Mouse (Mus musculus): ENCODE measurements around the gene Hnmt. TPM values are rescaled to one million over a fixed set of nuclear protein-coding genes. Genes with fewer than 3 reads are reported as not detected.

Hnmt gene
- polyA plus RNA-seq (2015; fragmentation: Nextera tagmentation; extraction: Ambion mirVana) = 10.1 and 13.9 TPM in 2 replicates

GRCm38 (mm10) chr2:24049344-24049990 is at the start of gene Hnmt:
Gene Hnmt (minus strand): TSS chr2:24049394.

GRCm38 (mm10) chr2:24096495-24096894 is 47.3 kb upstream of the Hnmt start, which contains the start of gene Tbpl2:
Gene Tbpl2 (minus strand): TSS chr2:24096595.

Other genes starting within 250 kb of the Hnmt start
- gene Tbpl2, start 47.2 kb upstream of the Hnmt start, polyA plus RNA-seq (2015; fragmentation: Nextera tagmentation; extraction: Ambion mirVana) = not detected in 2 replicates
- gene Il1f8, start 103.8 kb upstream of the Hnmt start, polyA plus RNA-seq (2015; fragmentation: Nextera tagmentation; extraction: Ambion mirVana) = not detected in 2 replicates
- 0.15 and 0.19 TPM in 2 replicates for gene Il1f9, start 137.1 kb upstream of the Hnmt start, polyA plus RNA-seq (2015; fragmentation: Nextera tagmentation; extraction: Ambion mirVana)
- 0.58 TPM in 1 of 2 replicates, not detected in the other for gene Il1f6, start 166.0 kb upstream of the Hnmt start, polyA plus RNA-seq (2015; fragmentation: Nextera tagmentation; extraction: Ambion mirVana)
- 0.39 TPM in 1 of 2 replicates, not detected in the other for gene Il1f5, start 227.6 kb upstream of the Hnmt start, polyA plus RNA-seq (2015; fragmentation: Nextera tagmentation; extraction: Ambion mirVana)
- gene Il1f10, start 241.8 kb upstream of the Hnmt start, polyA plus RNA-seq (2015; fragmentation: Nextera tagmentation; extraction: Ambion mirVana) = not detected in 2 replicates

Measured in adrenal gland, postnatal 0 days (tissue).